Mouse (Mus musculus) heart, embryonic 12.5 days (tissue): ENCODE data around the gene Bad. TPM values are rescaled to one million over a fixed set of nuclear protein-coding genes. Genes with fewer than 3 reads are reported as not detected.

Experiments
- ATAC-seq: fragments of 200-750 bp; cut with Nextera tagmentation; 2 replicates; pipeline ENCODE4 v1.8.0; 2017; ENCODE audit warnings: moderate TSS enrichment, moderate library complexity; ENCODE audit not compliant: insufficient number of reproducible peaks, low FRiP score
- H3K27ac ChIP-seq: fragments of 300-500 bp; sonication (generic); 2 replicates; pipeline ENCODE4 v1.5.1; 2016; ENCODE audit warnings: mild to moderate bottlenecking, moderate library complexity; ENCODE audit not compliant: poor library complexity, severe bottlenecking
- H3K27me3 ChIP-seq: fragments of 300-500 bp; sonication (generic); replicated peaks from 2 replicates; pipeline ENCODE4 v1.6.1; 2016; ENCODE audit warnings: mild to moderate bottlenecking, moderate library complexity
- H3K36me3 ChIP-seq: fragments of 300-500 bp; sonication (generic); 2 replicates; pipeline ENCODE4 v1.6.1; 2016; ENCODE audit warnings: mild to moderate bottlenecking, moderate library complexity
- H3K4me1 ChIP-seq: fragments of 300-500 bp; sonication (generic); replicated peaks from 2 replicates; pipeline ENCODE4 v1.6.1; 2016; ENCODE audit warnings: mild to moderate bottlenecking
- H3K4me2 ChIP-seq: fragments of 300-500 bp; sonication (generic); 2 replicates; pipeline ENCODE4 v1.6.1; 2016; ENCODE audit warnings: mild to moderate bottlenecking, moderate library complexity
- H3K4me3 ChIP-seq: fragments of 300-500 bp; sonication (generic); 2 replicates; pipeline ENCODE4 v1.5.1; 2016; ENCODE audit warnings: mild to moderate bottlenecking
- H3K9ac ChIP-seq: fragments of 300-500 bp; sonication (generic); 2 replicates; pipeline ENCODE4 v1.6.1; 2016; ENCODE audit warnings: mild to moderate bottlenecking, moderate library complexity
- H3K9me3 ChIP-seq: fragments of 300-500 bp; sonication (generic); replicated peaks from 2 replicates; pipeline ENCODE4 v1.6.1; 2016; ENCODE audit warnings: mild to moderate bottlenecking, moderate library complexity
- whole genome bisulfite sequencing: fragments of 180-500 bp; shearing (Covaris S2); methylation state at CpG from one replicate; pipeline ENCODE4 v1.1.7; 2016; 5-methylcytosine and 5-hydroxymethylcytosine counted together
- polyA plus RNA-seq: library from polyadenylated mRNA; unstranded; fragments of >200 nt; fragmentation: Nextera tagmentation; extraction: Ambion mirVana; gene quantifications from 2 replicates; pipeline ENCODE4 v1.2.1, GENCODE M21; 2016

Gene Bad
- polyA plus RNA-seq, 1 experiment from 2014 or later: 54.5 TPM

- peaks cover 43% of the 10 kb centered on the region for H3K4me1 ChIP-seq
- peaks cover 53% of the 10 kb centered on the region for H3K36me3 ChIP-seq
- H3K9ac ChIP-seq: peak overlapping the region; percentile 87
- H3K27ac ChIP-seq: peak overlapping the region; percentile 95
- WGBS: under 1% methylated on average over 58 of the region's 59 CpGs
- ATAC-seq: peak; percentile 92
- H3K4me2 ChIP-seq: peak overlapping the region; percentile 83
- no peaks in the 10 kb centered on the region for H3K27me3 ChIP-seq
- no peaks in the 10 kb centered on the region for H3K9me3 ChIP-seq
- H3K4me3 ChIP-seq: peak overlapping the region; percentile 69
Observed at GRCm38 (mm10) chr19:6979486-6980380, 38.1 kb downstream of the Bad start.

- H3K36me3 ChIP-seq: peaks cover 61% of the 10 kb centered on the region
- no peaks in the 10 kb centered on the region for H3K9me3 ChIP-seq
- H3K9ac ChIP-seq: peak within 1 kb of the TSS; percentile 87
- peak; percentile 92 for ATAC-seq
- peaks cover 46% of the 10 kb centered on the region for H3K4me1 ChIP-seq
- H3K27ac ChIP-seq: peak within 1 kb of the TSS; percentile 95
- H3K4me2 ChIP-seq: peak within 1 kb of the TSS; percentile 83
- under 1% methylated on average over 38 of the region's 38 CpGs for whole genome bisulfite sequencing
- peak within 1 kb of the TSS; percentile 69 for H3K4me3 ChIP-seq
- H3K27me3 ChIP-seq: no peaks in the 10 kb centered on the region
Observed at GRCm38 (mm10) chr19:6980381-6981093, 38.9 kb downstream of the Bad start, which contains the start of gene Fkbp2. TSS of gene Fkbp2 (minus strand) at chr19:6980501.

GRCm38 (mm10) chr19:6981465-6981864 is 39.8 kb downstream of the Bad start:
- peaks cover 67% of the 10 kb centered on the region for H3K36me3 ChIP-seq
- no peaks in the 10 kb centered on the region for H3K9me3 ChIP-seq
- peaks cover 48% of the 10 kb centered on the region for H3K4me1 ChIP-seq
- peak overlapping the region; percentile 78; the same call in 1 of the 2 replicates for H3K9ac ChIP-seq
- peak overlapping the region; percentile 69; the same call in 1 of the 2 replicates for H3K4me3 ChIP-seq
- H3K4me2 ChIP-seq: peak overlapping the region; percentile 83; the same call in 1 of the 2 replicates
- H3K27ac ChIP-seq: peak overlapping the region; percentile 95; the same call in 1 of the 2 replicates
- WGBS: 87% methylated on average over 4 of the region's 4 CpGs
- no peak for ATAC-seq
- H3K27me3 ChIP-seq: no peaks in the 10 kb centered on the region

- peaks cover 47% of the 10 kb centered on the region for H3K36me3 ChIP-seq
- no peaks in the 10 kb centered on the region for H3K27me3 ChIP-seq
- H3K4me1 ChIP-seq: peaks cover 40% of the 10 kb centered on the region
- no peak overlapping the region for H3K4me3 ChIP-seq
- no peaks in the 10 kb centered on the region for H3K9me3 ChIP-seq
- no peak overlapping the region for H3K9ac ChIP-seq
- ATAC-seq: no peak
- no peak overlapping the region for H3K4me2 ChIP-seq
- 93% methylated on average over 5 of the region's 5 CpGs for WGBS
- H3K27ac ChIP-seq: no peak overlapping the region
Observed at GRCm38 (mm10) chr19:6983621-6984020, 42.0 kb downstream of the Bad start.

GRCm38 (mm10) chr19:6985300-6985699 is 43.6 kb downstream of the Bad start:
- Histone ChIP-seq H3K36me3 (peaks cover 44% of the 10 kb centered on the region), H3K4me1 (peaks cover 34% of the 10 kb centered on the region)
- WGBS: 84% methylated on average over 19 of the region's 19 CpGs

GRCm38 (mm10) chr19:6985951-6986708 is 44.5 kb downstream of the Bad start:
- ATAC-seq: no peak
- H3K9ac ChIP-seq: peak overlapping the region; percentile 97
- no peaks in the 10 kb centered on the region for H3K9me3 ChIP-seq
- H3K36me3 ChIP-seq: peaks cover 44% of the 10 kb centered on the region
- H3K4me2 ChIP-seq: peak overlapping the region; percentile 74
- WGBS: 68% methylated on average over 10 of the region's 10 CpGs
- no peaks in the 10 kb centered on the region for H3K27me3 ChIP-seq
- peak overlapping the region; percentile 99; the same call in 1 of the 2 replicates for H3K27ac ChIP-seq
- peaks cover 30% of the 10 kb centered on the region for H3K4me1 ChIP-seq
- peak overlapping the region; percentile 87 for H3K4me3 ChIP-seq

More at GRCm38 (mm10) chr19:6985300-6985699, 43.6 kb downstream of the Bad start:
- H3K4me2 ChIP-seq: no peak overlapping the region
- no peak overlapping the region for H3K27ac ChIP-seq
- no peaks in the 10 kb centered on the region for H3K9me3 ChIP-seq
- H3K4me3 ChIP-seq: no peak overlapping the region
- no peak for ATAC-seq
- H3K27me3 ChIP-seq: no peaks in the 10 kb centered on the region
- no peak overlapping the region for H3K9ac ChIP-seq

GRCm38 (mm10) chr19:6987061-6987903 is 45.6 kb downstream of the Bad start, which contains the start of gene Vegfb:
TSS of gene Vegfb (minus strand) at chr19:6987651.
- no peaks in the 10 kb centered on the region for H3K9me3 ChIP-seq
- WGBS: under 1% methylated on average over 81 of the region's 85 CpGs

GRCm38 (mm10) chr19:6987904-6988285 is 46.2 kb downstream of the Bad start:
- H3K4me3 ChIP-seq: peak overlapping the region; percentile 87
- H3K27ac ChIP-seq: peak overlapping the region; percentile 99
- 5% methylated on average over 8 of the region's 8 CpGs for WGBS
- H3K27me3 ChIP-seq: no peaks in the 10 kb centered on the region
- H3K4me1 ChIP-seq: peaks cover 33% of the 10 kb centered on the region
- H3K36me3 ChIP-seq: peaks cover 30% of the 10 kb centered on the region
- H3K4me2 ChIP-seq: peak overlapping the region; percentile 74
- no peak; the same call in 1 of the 2 replicates for ATAC-seq
- H3K9me3 ChIP-seq: no peaks in the 10 kb centered on the region
- peak overlapping the region; percentile 97 for H3K9ac ChIP-seq

More at GRCm38 (mm10) chr19:6987061-6987903, 45.6 kb downstream of the Bad start, which contains the start of gene Vegfb:
- Histone ChIP-seq H3K36me3 (peaks cover 36% of the 10 kb centered on the region), H3K4me3 (peak within 1 kb of the TSS; percentile 87), H3K27me3 (no peaks in the 10 kb centered on the region), H3K4me2 (peak within 1 kb of the TSS; percentile 74), H3K27ac (peak within 1 kb of the TSS; percentile 99), H3K9ac (peak within 1 kb of the TSS; percentile 97), H3K4me1 (peaks cover 31% of the 10 kb centered on the region)
- ATAC-seq: peak; percentile 61

GRCm38 (mm10) chr19:6989251-6989650 is 47.6 kb downstream of the Bad start:
- Histone ChIP-seq H3K9me3 (no peaks in the 10 kb centered on the region), H3K4me3 (no peak overlapping the region), H3K36me3 (peaks cover 17% of the 10 kb centered on the region), H3K4me2 (no peak overlapping the region), H3K4me1 (peaks cover 42% of the 10 kb centered on the region), H3K9ac (0 out of 2 replicates have a peak overlapping the region, but pooled peaks have one; percentile 0), H3K27me3 (no peaks in the 10 kb centered on the region), H3K27ac (no peak overlapping the region)
- 87% methylated on average over 8 of the region's 8 CpGs for WGBS
- no peak for ATAC-seq

- WGBS: 79% methylated on average over 6 of the region's 6 CpGs
- Histone ChIP-seq H3K9me3 (no peaks in the 10 kb centered on the region), H3K4me2 (no peak overlapping the region), H3K4me3 (no peak overlapping the region), H3K27ac (no peak overlapping the region), H3K9ac (no peak overlapping the region), H3K27me3 (no peaks in the 10 kb centered on the region), H3K36me3 (peaks cover 5% of the 10 kb centered on the region), H3K4me1 (peaks cover 51% of the 10 kb centered on the region)
- no peak for ATAC-seq
Observed at GRCm38 (mm10) chr19:6990712-6991111, 49.1 kb downstream of the Bad start.
